Mouse (Mus musculus) testis, postnatal 10 days (tissue): ENCODE data around the gene Plxna4.

Experiments used
- DNase-seq: peaks from one replicate; pipeline ENCODE4 v3.0.0; 2021; ENCODE audit warnings: low spot score

Gene Plxna4

GRCm38 (mm10) chr6:32472062-32472461 is 115.9 kb downstream of the Plxna4 start:
- DNase-seq: no peak

- DNase-seq: no peak
Observed at GRCm38 (mm10) chr6:32471639-32472038, 116.4 kb downstream of the Plxna4 start.

- DNase-seq: no peak
Observed at GRCm38 (mm10) chr6:32469196-32469595, 118.8 kb downstream of the Plxna4 start.

GRCm38 (mm10) chr6:32465129-32465528 is 122.9 kb downstream of the Plxna4 start:
- no peak for DNase-seq

- no peak for DNase-seq
Observed at GRCm38 (mm10) chr6:32464637-32465036, 123.4 kb downstream of the Plxna4 start.

GRCm38 (mm10) chr6:32464046-32464445 is 123.9 kb downstream of the Plxna4 start:
- DNase-seq: no peak

- DNase-seq: no peak
Observed at GRCm38 (mm10) chr6:32460400-32460799, 127.6 kb downstream of the Plxna4 start.

- DNase-seq: no peak
Observed at GRCm38 (mm10) chr6:32456641-32457040, 131.4 kb downstream of the Plxna4 start.

GRCm38 (mm10) chr6:32451851-32452250 is 136.1 kb downstream of the Plxna4 start:
- DNase-seq: no peak

GRCm38 (mm10) chr6:32449237-32449963 is 138.6 kb downstream of the Plxna4 start:
- no peak for DNase-seq

- DNase-seq: no peak
Observed at GRCm38 (mm10) chr6:32448787-32449186, 139.2 kb downstream of the Plxna4 start.

GRCm38 (mm10) chr6:32446276-32446675 is 141.7 kb downstream of the Plxna4 start:
- DNase-seq: no peak

- DNase-seq: no peak
Observed at GRCm38 (mm10) chr6:32445246-32445645, 142.7 kb downstream of the Plxna4 start.

GRCm38 (mm10) chr6:32444393-32444792 is 143.6 kb downstream of the Plxna4 start:
- DNase-seq: no peak

- DNase-seq: no peak
Observed at GRCm38 (mm10) chr6:32443679-32444078, 144.3 kb downstream of the Plxna4 start.

GRCm38 (mm10) chr6:32439434-32439833 is 148.6 kb downstream of the Plxna4 start:
- DNase-seq: no peak

- DNase-seq: peak; percentile 57
Observed at GRCm38 (mm10) chr6:32437219-32437618, 150.8 kb downstream of the Plxna4 start.

GRCm38 (mm10) chr6:32423124-32423523 is 164.9 kb downstream of the Plxna4 start:
- DNase-seq: no peak

GRCm38 (mm10) chr6:32420610-32421009 is 167.4 kb downstream of the Plxna4 start:
- DNase-seq: no peak

GRCm38 (mm10) chr6:32417351-32417750 is 170.6 kb downstream of the Plxna4 start:
- DNase-seq: no peak

- DNase-seq: no peak
Observed at GRCm38 (mm10) chr6:32411325-32411724, 176.7 kb downstream of the Plxna4 start.

GRCm38 (mm10) chr6:32409625-32410024 is 178.4 kb downstream of the Plxna4 start:
- no peak for DNase-seq

- no peak for DNase-seq
Observed at GRCm38 (mm10) chr6:32407574-32408185, 180.3 kb downstream of the Plxna4 start.
